Mouse (Mus musculus): Measurements from ENCODE around the gene Sertad2. TPM values are rescaled to one million over a fixed set of nuclear protein-coding genes. Genes with fewer than 3 reads are reported as not detected.

Gene Sertad2
- total and polyA plus RNA-seq, 3 experiments = 5.9 to 13.1 (median 6.0) TPM

- Histone ChIP-seq H3K9me3 (replicated peaks; ENCODE audit: low read length) (no peaks in the 10 kb centered on the region), H3K27ac (ENCODE audit: insufficient read depth, low read depth) (no peak overlapping the region), H3K79me2 (replicated peaks; ENCODE audit: control insufficient read depth, extremely low read depth, insufficient read depth, poor library complexity, severe bottlenecking) (no peaks in the 10 kb centered on the region), H3K4me1 (ENCODE audit: control insufficient read depth in 1 of 2, insufficient read depth in 2 of 2) (peaks cover 3 to 19% of the 10 kb centered on the region in 2 experiments; a peak in 3 of 4 replicates), H3K4me2 (ENCODE audit: insufficient read depth, low read depth, poor library complexity, severe bottlenecking) (no peak overlapping the region), H3K9ac (ENCODE audit: insufficient read depth, low read depth) (no peak overlapping the region), H3K4me3 (replicated peaks in 1 of 3; ENCODE audit: low read depth in 2 of 3, low read length in 2 of 3, poor library complexity in 1 of 3) (no peak overlapping the region), H3K27me3 (replicated peaks) (no peaks in the 10 kb centered on the region), H3K36me3 (replicated peaks in 1 of 2; ENCODE audit: control insufficient read depth in 1 of 2, insufficient read depth in 1 of 2, low read length in 1 of 2) (peaks cover 22 to 62% of the 10 kb centered on the region in 2 experiments)
- DNase-seq (ENCODE audit: extremely low read depth) = no peak
- no peak for TF ChIP-seq JUND (conservative IDR thresholded peaks at IDR 0.05; ENCODE audit: low read depth, low read length)
- TF ChIP-seq MAZ (IDR thresholded peaks at IDR 0.05; ENCODE audit: low read depth, low read length) = no peak
- no peak for TF ChIP-seq ETS1 (conservative IDR thresholded peaks at IDR 0.05; ENCODE audit: low read depth, low read length)
- TF ChIP-seq EP300 (IDR thresholded peaks at IDR 0.05; ENCODE audit: low read length) = no peak
- TF ChIP-seq GABPA (IDR thresholded peaks at IDR 0.05; ENCODE audit: insufficient replicate concordance, low read depth, low read length) = no peak
- TF ChIP-seq CTCF (conservative IDR thresholded peaks at IDR 0.05 in 1 of 2, IDR thresholded peaks at IDR 0.05 in 1 of 2; ENCODE audit: low read depth in 2 of 2, low read length in 2 of 2) = no peak
- no peak for TF ChIP-seq IRF4 (IDR thresholded peaks at IDR 0.05; ENCODE audit: low read depth, low read length)
- TF ChIP-seq CHD2 (IDR thresholded peaks at IDR 0.05; ENCODE audit: low read length) = no peak
- in situ Hi-C loops (cut with MboI; ENCODE audit: low pct_ligation_motif_present, low pct_unique_long_range_greater_than_20kb, low sequenced_read_pairs) = no loop called here
- dilution Hi-C loops (cut with MboI; ENCODE audit: extremely low pct_ligation_motif_present, extremely low pct_unique_long_range_greater_than_20kb, low sequenced_read_pairs) = no loop called here
Measured at GRCm38 (mm10) chr11:20651166-20651565, 108.1 kb downstream of the Sertad2 start.

GRCm38 (mm10) chr11:20655795-20656710 is 113.0 kb downstream of the Sertad2 start:
- Histone ChIP-seq H3K79me2 (replicated peaks; ENCODE audit: control insufficient read depth, extremely low read depth, insufficient read depth, poor library complexity, severe bottlenecking) (no peaks in the 10 kb centered on the region), H3K9ac (ENCODE audit: insufficient read depth, low read depth) (no peak overlapping the region), H3K36me3 (replicated peaks in 1 of 2; ENCODE audit: control insufficient read depth in 1 of 2, insufficient read depth in 1 of 2, low read length in 1 of 2) (peaks cover 3 to 30% of the 10 kb centered on the region in 2 experiments), H3K4me2 (ENCODE audit: insufficient read depth, low read depth, poor library complexity, severe bottlenecking) (no peak overlapping the region), H3K9me3 (replicated peaks; ENCODE audit: low read length) (no peaks in the 10 kb centered on the region), H3K27ac (ENCODE audit: insufficient read depth, low read depth) (no peak overlapping the region), H3K4me1 (ENCODE audit: control insufficient read depth in 1 of 2, insufficient read depth in 2 of 2) (peaks cover 3 to 9% of the 10 kb centered on the region in 2 experiments; a peak in 1 of 4 replicates), H3K27me3 (replicated peaks) (no peaks in the 10 kb centered on the region), H3K4me3 (replicated peaks in 1 of 3; ENCODE audit: low read depth in 2 of 3, low read length in 2 of 3, poor library complexity in 1 of 3) (no peak overlapping the region)
- TF ChIP-seq SIN3A (IDR thresholded peaks at IDR 0.05; ENCODE audit: low read length) (no peak), IRF4 (IDR thresholded peaks at IDR 0.05; ENCODE audit: low read depth, low read length) (no peak), E2F4 (IDR thresholded peaks at IDR 0.05; ENCODE audit: insufficient replicate concordance, low read depth, low read length) (no peak), ELF1 (IDR thresholded peaks at IDR 0.05; ENCODE audit: low read depth, low read length) (no peak), MAFK (IDR thresholded peaks at IDR 0.05; ENCODE audit: insufficient replicate concordance, low read length) (no peak), USF1 (IDR thresholded peaks at IDR 0.05; ENCODE audit: low read depth, low read length) (no peak), KAT2A (IDR thresholded peaks at IDR 0.05; ENCODE audit: insufficient replicate concordance, low read length) (no peak), CHD1 (IDR thresholded peaks at IDR 0.05; ENCODE audit: low read depth, low read length) (no peak), POLR2AphosphoS2 (IDR thresholded peaks at IDR 0.05; ENCODE audit: low read depth, low read length) (no peak), TCF12 (IDR thresholded peaks at IDR 0.05; ENCODE audit: low read depth, low read length) (no peak), JUN (IDR thresholded peaks at IDR 0.05; ENCODE audit: insufficient read depth, low read depth, low read length) (no peak), MEF2A (IDR thresholded peaks at IDR 0.05; ENCODE audit: borderline replicate concordance, low read depth, low read length) (no peak), HCFC1 (IDR thresholded peaks at IDR 0.05; ENCODE audit: low read depth, low read length) (no peak), MYC (IDR thresholded peaks at IDR 0.05; ENCODE audit: low read depth, low read length) (no peak), MAX (IDR thresholded peaks at IDR 0.05; ENCODE audit: low read length) (no peak), MXI1 (IDR thresholded peaks at IDR 0.05; ENCODE audit: low read depth, low read length) (no peak), TBP (conservative IDR thresholded peaks at IDR 0.05; ENCODE audit: low read depth, low read length) (no peak), GABPA (IDR thresholded peaks at IDR 0.05; ENCODE audit: insufficient replicate concordance, low read depth, low read length) (no peak), UBTF (IDR thresholded peaks at IDR 0.05; ENCODE audit: low read depth, low read length) (no peak)
- in situ Hi-C loops (cut with MboI; ENCODE audit: low pct_ligation_motif_present, low pct_unique_long_range_greater_than_20kb, low sequenced_read_pairs) = no loop called here
- dilution Hi-C loops (cut with MboI; ENCODE audit: extremely low pct_ligation_motif_present, extremely low pct_unique_long_range_greater_than_20kb, low sequenced_read_pairs) = no loop called here
- DNase-seq (ENCODE audit: extremely low read depth) = no peak
